Mouse (Mus musculus) olfactory bulb, adult 2 months (tissue): ENCODE measurements around the gene Ccdc186.

Source experiments
- CTCF ChIP-seq: fragments of 200-500 bp; IDR thresholded peaks from 2 replicates; pipeline ENCODE4 v1.5.1; 2012; ENCODE audit warnings: low read depth, mild to moderate bottlenecking, low read length, moderate library complexity; ENCODE audit not compliant: insufficient read depth
- POLR2A ChIP-seq: fragments of 200-500 bp; IDR thresholded peaks from 2 replicates; pipeline ENCODE4 v1.6.1; 2012; ENCODE audit warnings: mild to moderate bottlenecking, low read depth, low read length, moderate library complexity; ENCODE audit not compliant: insufficient read depth

- no peak for TF ChIP-seq CTCF
- TF ChIP-seq POLR2A: no peak
Observed at GRCm38 (mm10) chr19:56749343-56749742, 72.6 kb downstream of the Ccdc186 start.
